Comparison of ENCODE assay signal across 1 mouse cellular context in genomic region chr8:71521634-71522033, GRCm38 (mm10).
TF ChIP-seq lines count a peak whose summit lies in the region.

No protein-coding gene starts in this region.

TF ChIP-seq in CH12.LX, 34 proteins besides CTCF, POLR2A, EP300 and RAD21:
- TF ChIP-seq MYC (IDR thresholded peaks at IDR 0.05; ENCODE audit: low read depth, low read length) = peak; percentile 97
- TF ChIP-seq NELFE (IDR thresholded peaks at IDR 0.05; ENCODE audit: low read depth, low read length) = 0 out of 2 replicates have a peak, but pooled peaks have one; percentile 51
- no peak for TF ChIP-seq MAFK (IDR thresholded peaks at IDR 0.05; ENCODE audit: insufficient replicate concordance, low read length)
- peak; percentile 81 for TF ChIP-seq SMC3 (IDR thresholded peaks at IDR 0.05; ENCODE audit: low read depth, low read length)
- peak; percentile 30; the same call in 1 of the 2 replicates for TF ChIP-seq TCF12 (IDR thresholded peaks at IDR 0.05; ENCODE audit: low read depth, low read length)
- TF ChIP-seq IRF4 (IDR thresholded peaks at IDR 0.05; ENCODE audit: low read depth, low read length) = peak; percentile 50; the same call in 1 of the 2 replicates
- peak; percentile 98 for TF ChIP-seq NRF1 (IDR thresholded peaks at IDR 0.05; ENCODE audit: low read depth, low read length)
- no peak for TF ChIP-seq E2F4 (IDR thresholded peaks at IDR 0.05; ENCODE audit: insufficient replicate concordance, low read depth, low read length)
- no peak for TF ChIP-seq ZNF384 (IDR thresholded peaks at IDR 0.05; ENCODE audit: low read depth, low read length)
- 0 out of 2 replicates have a peak, but pooled peaks have one; percentile 21 for TF ChIP-seq USF2 (conservative IDR thresholded peaks at IDR 0.05; ENCODE audit: low read depth, low read length)
- 0 out of 2 replicates have a peak, but pooled peaks have one; percentile 20 for TF ChIP-seq ELF1 (IDR thresholded peaks at IDR 0.05; ENCODE audit: low read depth, low read length)
- TF ChIP-seq USF1 (IDR thresholded peaks at IDR 0.05; ENCODE audit: low read depth, low read length) = peak; percentile 67
- TF ChIP-seq HCFC1 (IDR thresholded peaks at IDR 0.05; ENCODE audit: low read depth, low read length) = peak; percentile 46; the same call in 1 of the 2 replicates
- TF ChIP-seq MAX (IDR thresholded peaks at IDR 0.05; ENCODE audit: low read length) = peak; percentile 94
- peak; percentile 63 for TF ChIP-seq MXI1 (IDR thresholded peaks at IDR 0.05; ENCODE audit: low read depth, low read length)
- no peak for TF ChIP-seq POLR2AphosphoS2 (IDR thresholded peaks at IDR 0.05; ENCODE audit: low read depth, low read length)
